Mouse (Mus musculus) heart, embryonic 12.5 days (tissue): ENCODE results near the gene Prpf40b. TPM values are rescaled to one million over a fixed set of nuclear protein-coding genes. Genes with fewer than 3 reads are reported as not detected.
"Not testable (repeated sequence)": the region's sequence is repeated elsewhere in the genome, so short reads cannot be mapped to it uniquely, and the experiment has no call there.

Experiments
- ATAC-seq: fragments of 200-750 bp; cut with Nextera tagmentation; 2 replicates; pipeline ENCODE4 v1.8.0; 2017; ENCODE audit warnings: moderate TSS enrichment, moderate library complexity; ENCODE audit not compliant: insufficient number of reproducible peaks, low FRiP score
- H3K27ac ChIP-seq: fragments of 300-500 bp; sonication (generic); 2 replicates; pipeline ENCODE4 v1.5.1; 2016; ENCODE audit warnings: mild to moderate bottlenecking, moderate library complexity; ENCODE audit not compliant: poor library complexity, severe bottlenecking
- H3K27me3 ChIP-seq: fragments of 300-500 bp; sonication (generic); replicated peaks from 2 replicates; pipeline ENCODE4 v1.6.1; 2016; ENCODE audit warnings: mild to moderate bottlenecking, moderate library complexity
- H3K36me3 ChIP-seq: fragments of 300-500 bp; sonication (generic); 2 replicates; pipeline ENCODE4 v1.6.1; 2016; ENCODE audit warnings: mild to moderate bottlenecking, moderate library complexity
- H3K4me1 ChIP-seq: fragments of 300-500 bp; sonication (generic); replicated peaks from 2 replicates; pipeline ENCODE4 v1.6.1; 2016; ENCODE audit warnings: mild to moderate bottlenecking
- H3K4me2 ChIP-seq: fragments of 300-500 bp; sonication (generic); 2 replicates; pipeline ENCODE4 v1.6.1; 2016; ENCODE audit warnings: mild to moderate bottlenecking, moderate library complexity
- H3K4me3 ChIP-seq: fragments of 300-500 bp; sonication (generic); 2 replicates; pipeline ENCODE4 v1.5.1; 2016; ENCODE audit warnings: mild to moderate bottlenecking
- H3K9ac ChIP-seq: fragments of 300-500 bp; sonication (generic); 2 replicates; pipeline ENCODE4 v1.6.1; 2016; ENCODE audit warnings: mild to moderate bottlenecking, moderate library complexity
- H3K9me3 ChIP-seq: fragments of 300-500 bp; sonication (generic); replicated peaks from 2 replicates; pipeline ENCODE4 v1.6.1; 2016; ENCODE audit warnings: mild to moderate bottlenecking, moderate library complexity
- WGBS: fragments of 180-500 bp; shearing (Covaris S2); methylation state at CpG from one replicate; pipeline ENCODE4 v1.1.7; 2016; 5-methylcytosine and 5-hydroxymethylcytosine counted together
- polyA plus RNA-seq: library from polyadenylated mRNA; unstranded; fragments of >200 nt; fragmentation: Nextera tagmentation; extraction: Ambion mirVana; gene quantifications from 2 replicates; pipeline ENCODE4 v1.2.1, GENCODE M21; 2016

The Prpf40b gene
- polyA plus RNA-seq, result 44.0 and 44.4 TPM in 2 replicates

DNA sequence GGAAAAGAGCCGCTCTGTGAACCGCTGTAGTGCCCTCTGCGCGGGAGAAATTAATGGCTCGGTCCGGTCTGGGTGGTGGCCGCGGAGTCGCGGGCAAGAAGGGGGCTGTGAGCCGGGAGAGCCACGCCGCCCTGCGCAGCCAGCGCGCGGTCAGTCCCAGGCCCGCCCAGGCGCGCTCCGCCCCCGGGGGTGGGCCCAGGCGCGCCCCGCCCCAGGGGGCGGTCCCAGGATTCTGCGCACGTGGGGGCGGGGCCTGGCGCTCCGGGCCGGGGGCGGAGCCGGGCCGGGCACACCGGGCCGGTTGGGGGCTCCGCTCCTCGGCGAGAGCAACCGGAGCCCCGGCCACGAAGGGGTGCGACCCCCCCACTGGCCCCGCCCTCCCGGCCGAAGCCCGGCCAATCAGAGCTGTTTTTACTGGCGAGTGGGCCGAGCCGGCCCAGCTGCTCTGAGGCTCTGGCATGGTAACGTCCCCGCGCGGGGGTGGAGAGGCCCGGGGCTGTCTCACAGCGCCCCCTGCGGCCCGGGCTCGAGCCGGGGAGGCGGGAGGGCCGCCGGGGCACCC lies at the start of gene Prpf40b:
TSS of gene Prpf40b (plus strand) at position 275 of the 562 bp plus-strand sequence.
- ATAC-seq, result peak; percentile 95

GRCm38 (mm10) chr15:99246736-99247135 lies 48.2 kb upstream of the Prpf40b start:
- not testable (repeated sequence) for H3K27ac ChIP-seq, H3K4me3 ChIP-seq, H3K27me3 ChIP-seq, H3K9me3 ChIP-seq, H3K4me2 ChIP-seq, H3K9ac ChIP-seq, ATAC-seq
- WGBS, result 89% methylated on average over 6 of the region's 6 CpGs
- Histone ChIP-seq H3K36me3 (peaks cover 68% of the 10 kb centered on the region), H3K4me1 (peaks cover 39% of the 10 kb centered on the region)

More for the DNA sequence above, at the start of gene Prpf40b:
- Histone ChIP-seq H3K9me3 (no peaks in the 10 kb centered on the region), H3K4me1 (peaks cover 16% of the 10 kb centered on the region), H3K27ac (peak within 1 kb of the TSS; percentile 89), H3K36me3 (no peaks in the 10 kb centered on the region), H3K9ac (peak within 1 kb of the TSS; percentile 78), H3K4me2 (peak within 1 kb of the TSS; percentile 83), H3K4me3 (peak within 1 kb of the TSS; percentile 74), H3K27me3 (no peaks in the 10 kb centered on the region)
- WGBS, result under 1% methylated on average over 63 of the region's 64 CpGs

GRCm38 (mm10) chr15:99248972-99249371 lies 45.9 kb upstream of the Prpf40b start:
- WGBS, result 44% methylated on average over 9 of the region's 9 CpGs
- H3K9me3 ChIP-seq, result no peaks in the 10 kb centered on the region
- peak overlapping the region; percentile 22; the same call in 1 of the 2 replicates for H3K4me3 ChIP-seq
- ATAC-seq, result peak; percentile 20; the same call in 1 of the 2 replicates
- H3K36me3 ChIP-seq, result peaks cover 49% of the 10 kb centered on the region
- H3K27me3 ChIP-seq, result no peaks in the 10 kb centered on the region
- H3K27ac ChIP-seq, result peak overlapping the region; percentile 92
- peaks cover 49% of the 10 kb centered on the region for H3K4me1 ChIP-seq
- H3K9ac ChIP-seq, result peak overlapping the region; percentile 79
- H3K4me2 ChIP-seq, result peak overlapping the region; percentile 83

DNA sequence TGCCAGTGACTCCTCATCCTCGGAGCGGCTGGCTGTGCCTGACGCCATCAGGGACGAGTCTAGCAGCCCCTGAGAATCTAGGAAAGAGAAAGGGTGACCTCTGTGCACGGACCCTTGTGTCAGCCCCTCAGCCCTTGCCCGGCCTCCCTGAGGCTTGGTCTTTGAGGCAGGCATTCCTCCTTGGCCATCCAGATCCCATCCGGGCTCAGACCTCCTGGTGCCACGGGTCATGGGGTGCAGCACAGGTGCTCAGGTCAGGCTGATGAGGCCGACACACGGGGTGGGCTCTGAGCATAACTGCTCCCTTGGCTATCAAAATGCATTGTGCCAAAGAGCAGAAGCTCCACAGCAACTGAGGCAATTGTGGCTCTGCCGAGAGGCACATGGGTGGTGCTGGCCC lies 44.9 kb upstream of the Prpf40b start:
- Histone ChIP-seq H3K27me3 (no peaks in the 10 kb centered on the region), H3K4me3 (peak overlapping the region; percentile 22; the same call in 1 of the 2 replicates), H3K9me3 (no peaks in the 10 kb centered on the region), H3K9ac (peak overlapping the region; percentile 79), H3K4me2 (peak overlapping the region; percentile 83), H3K36me3 (peaks cover 39% of the 10 kb centered on the region), H3K27ac (peak overlapping the region; percentile 92), H3K4me1 (peaks cover 57% of the 10 kb centered on the region)
- WGBS, result 82% methylated on average over 11 of the region's 11 CpGs
- ATAC-seq, result no peak

DNA sequence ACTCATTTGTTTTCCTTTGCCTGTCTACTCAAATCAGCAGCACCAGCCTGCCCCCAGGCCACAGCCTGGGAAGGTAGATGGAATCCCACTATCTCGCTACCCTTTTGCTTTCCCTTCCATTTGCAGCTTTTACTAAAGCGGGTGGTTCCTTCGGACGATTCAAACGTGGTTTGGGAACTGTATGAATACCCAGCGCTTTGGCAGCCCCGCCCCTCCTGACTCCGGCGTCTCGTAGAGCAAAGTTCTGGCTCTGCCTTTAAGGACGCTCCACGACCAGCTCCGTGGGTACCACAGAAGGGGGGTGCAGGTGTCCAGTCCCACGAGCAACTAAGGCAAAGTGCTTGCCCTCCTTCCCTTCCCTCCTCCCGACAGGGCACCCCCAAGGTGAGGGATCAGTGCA lies 43.8 kb upstream of the Prpf40b start:
- Histone ChIP-seq H3K4me2 (peak overlapping the region; percentile 83), H3K4me1 (peaks cover 57% of the 10 kb centered on the region), H3K36me3 (peaks cover 27% of the 10 kb centered on the region), H3K4me3 (peak overlapping the region; percentile 56), H3K27ac (peak overlapping the region; percentile 69), H3K9ac (peak overlapping the region; percentile 79)
- ATAC-seq, result peak; percentile 3
- 0% methylated on average over 14 of the region's 15 CpGs for WGBS
- H3K9me3 ChIP-seq, H3K27me3 ChIP-seq: not testable (repeated sequence)

DNA sequence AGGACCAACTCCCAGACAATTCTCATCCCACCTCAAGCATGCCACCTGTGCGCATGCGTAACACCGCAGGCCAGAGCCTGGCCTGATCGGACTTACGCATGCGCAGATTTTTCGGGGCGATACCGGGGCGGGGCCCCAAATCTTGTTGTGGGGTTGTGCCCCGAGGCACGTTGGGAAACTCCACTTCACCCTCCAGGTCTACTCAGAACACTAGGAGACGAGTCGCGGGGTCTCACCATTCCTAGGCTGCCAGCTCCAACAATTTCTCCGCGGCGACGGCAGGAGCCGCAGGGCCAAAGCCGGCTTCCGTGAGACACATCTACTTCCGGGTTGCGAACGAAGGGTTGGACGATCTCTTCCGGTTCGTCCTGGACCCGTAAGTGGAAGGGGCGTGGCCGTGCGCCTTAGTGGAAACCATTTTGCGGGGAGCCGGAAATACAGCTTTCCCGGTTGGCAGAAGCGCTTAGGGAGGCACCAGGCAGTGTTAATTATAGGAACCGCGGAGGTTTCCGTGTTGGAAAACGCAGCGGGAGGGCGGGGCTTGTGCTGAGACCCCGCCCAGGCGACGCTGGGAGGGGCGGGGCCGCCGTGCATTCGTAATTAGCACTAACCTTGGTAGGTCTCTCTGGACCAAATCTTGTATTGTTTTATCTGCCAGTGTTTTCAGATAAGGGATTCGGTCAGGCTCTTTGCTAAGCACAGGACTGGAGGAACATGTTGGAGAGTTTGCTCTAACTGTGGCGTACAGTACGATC lies 43.1 kb upstream of the Prpf40b start, which contains the start of gene Mcrs1:
TSS of gene Mcrs1 (minus strand) at position 336 of the 755 bp plus-strand sequence.
- H3K27me3 ChIP-seq, result no peaks in the 10 kb centered on the region
- H3K36me3 ChIP-seq, result peaks cover 20% of the 10 kb centered on the region
- H3K27ac ChIP-seq, result peak within 1 kb of the TSS; percentile 99
- WGBS, result under 1% methylated on average over 52 of the region's 52 CpGs
- peak within 1 kb of the TSS; percentile 56 for H3K4me3 ChIP-seq
- H3K4me1 ChIP-seq, result peaks cover 57% of the 10 kb centered on the region
- H3K9me3 ChIP-seq, result no peaks in the 10 kb centered on the region
- peak within 1 kb of the TSS; percentile 83 for H3K4me2 ChIP-seq
- ATAC-seq, result peak; percentile 92
- H3K9ac ChIP-seq, result peak within 1 kb of the TSS; percentile 79

DNA sequence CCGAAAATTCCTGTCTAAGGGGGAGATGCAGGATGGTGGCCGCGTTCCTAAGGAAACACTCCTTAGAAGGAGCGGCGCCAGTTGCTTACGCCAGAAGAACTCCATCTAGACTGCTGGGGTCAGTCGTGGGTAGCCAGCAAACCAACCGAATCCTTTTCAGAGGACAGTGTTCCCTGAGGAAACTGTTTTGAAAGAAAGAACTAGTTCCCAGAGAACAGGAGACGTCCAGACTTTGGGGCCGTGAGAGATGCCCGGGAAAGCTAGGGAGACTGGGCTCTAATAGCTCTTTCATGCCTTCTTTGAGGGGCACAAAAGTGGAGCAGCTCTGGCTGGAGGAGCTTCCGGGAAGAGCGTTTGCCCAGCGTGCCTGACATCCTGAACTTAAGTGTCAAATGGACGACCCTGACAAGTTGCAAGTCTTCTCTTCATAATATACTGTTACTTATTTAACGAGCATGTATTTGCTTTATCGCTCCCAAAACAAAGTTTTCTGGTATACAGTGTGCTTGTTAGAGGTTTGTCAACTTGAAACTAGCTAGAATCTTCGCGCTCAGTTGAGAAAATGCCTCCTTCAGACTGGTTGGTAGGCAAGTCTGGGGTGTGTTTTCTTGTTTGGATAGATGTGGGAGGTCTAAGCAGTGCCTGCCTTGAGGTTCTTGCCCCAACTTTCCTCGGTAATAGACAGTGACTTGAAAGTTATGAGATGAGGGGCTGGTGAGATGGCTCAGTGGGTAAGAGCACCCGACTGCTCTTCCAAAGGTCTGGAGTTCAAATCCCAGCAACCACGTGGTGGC lies 42.3 kb upstream of the Prpf40b start:
- peak; percentile 37 for ATAC-seq
- Histone ChIP-seq H3K9me3 (no peaks in the 10 kb centered on the region), H3K27me3 (no peaks in the 10 kb centered on the region), H3K4me3 (peak overlapping the region; percentile 56), H3K27ac (peak overlapping the region; percentile 99), H3K36me3 (peaks cover 12% of the 10 kb centered on the region), H3K9ac (peak overlapping the region; percentile 74), H3K4me1 (peaks cover 50% of the 10 kb centered on the region), H3K4me2 (peak overlapping the region; percentile 83)
- 4% methylated on average over 22 of the region's 22 CpGs for WGBS

- not testable (repeated sequence) for H3K4me3 ChIP-seq, H3K27me3 ChIP-seq, H3K9ac ChIP-seq, H3K36me3 ChIP-seq, ATAC-seq, H3K9me3 ChIP-seq
- WGBS, result 46% methylated on average over 2 of the region's 2 CpGs
- peaks cover 45% of the 10 kb centered on the region for H3K4me1 ChIP-seq
- peak overlapping the region; percentile 83 for H3K4me2 ChIP-seq
- peak overlapping the region; percentile 99 for H3K27ac ChIP-seq
Observed at GRCm38 (mm10) chr15:99253175-99253479, 41.8 kb upstream of the Prpf40b start.

DNA sequence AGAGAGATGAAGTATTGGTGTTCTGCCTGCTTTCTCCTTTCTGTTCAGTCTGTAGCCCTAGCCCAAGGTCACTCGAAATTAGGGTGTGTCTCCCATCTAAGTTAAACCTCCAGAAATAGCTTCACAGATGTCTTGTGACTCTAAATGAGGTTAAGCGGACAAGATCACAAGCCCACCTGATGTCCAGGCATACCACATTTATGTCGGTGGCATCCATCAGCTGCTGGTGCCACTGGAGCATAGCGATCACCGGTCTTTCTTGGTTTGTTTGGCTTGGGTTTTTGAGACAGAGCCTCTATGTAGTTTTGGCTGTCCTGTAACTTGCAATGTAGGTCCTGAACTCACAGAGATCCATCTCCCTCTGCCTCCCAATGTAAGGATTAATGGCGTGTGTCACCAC lies 41.1 kb upstream of the Prpf40b start:
- Histone ChIP-seq H3K9ac (no peak overlapping the region), H3K27ac (no peak overlapping the region), H3K36me3 (0 out of 2 replicates have a peak, but pooled peaks cover 1% of the 10 kb centered on the region), H3K9me3 (no peaks in the 10 kb centered on the region), H3K4me2 (no peak overlapping the region), H3K4me1 (peaks cover 39% of the 10 kb centered on the region), H3K27me3 (no peaks in the 10 kb centered on the region), H3K4me3 (no peak overlapping the region)
- ATAC-seq, result no peak
- 94% methylated on average over 6 of the region's 6 CpGs for WGBS

DNA sequence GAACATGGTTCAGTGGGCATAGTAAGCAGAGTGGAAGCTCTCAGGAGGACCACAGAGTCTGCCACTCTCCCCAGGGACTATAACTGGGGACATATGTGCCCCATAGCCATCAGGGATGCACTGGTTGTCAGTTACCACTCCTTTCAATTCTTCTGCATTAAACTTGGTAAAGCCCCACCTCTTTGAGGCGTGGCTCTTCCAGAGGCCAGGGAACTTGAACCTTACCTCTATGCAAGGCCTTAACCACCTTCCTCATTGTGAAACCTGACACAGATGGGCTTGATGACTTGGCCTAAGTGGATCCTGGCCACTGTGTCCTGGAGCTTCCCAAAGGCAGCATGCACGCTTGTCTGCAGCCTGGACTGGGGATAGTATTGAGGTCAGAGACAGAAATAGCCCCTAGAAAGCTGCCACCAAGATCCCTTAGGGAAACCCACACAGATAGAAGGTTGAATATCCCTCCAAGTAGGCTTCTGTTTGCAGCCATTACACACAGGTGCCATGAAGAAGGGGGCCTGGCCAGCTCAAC lies 40.3 kb upstream of the Prpf40b start:
- Histone ChIP-seq H3K36me3 (no peaks in the 10 kb centered on the region), H3K27me3 (no peaks in the 10 kb centered on the region), H3K27ac (peak overlapping the region; percentile 36), H3K9me3 (no peaks in the 10 kb centered on the region), H3K4me2 (no peak overlapping the region), H3K9ac (no peak overlapping the region), H3K4me1 (peaks cover 37% of the 10 kb centered on the region), H3K4me3 (no peak overlapping the region)
- 71% methylated on average over 2 of the region's 2 CpGs for WGBS
- no peak for ATAC-seq
